Mouse (Mus musculus) cerebellum, postnatal 25 days (tissue): ENCODE results near the gene Arhgap31.
A peak's percentile ranks its signal among the peaks of the same experiment; 100 is the strongest.

ENCODE experiments used
- DNase-seq, 2 experiments: peaks; one replicate each; pipeline ENCODE4 v3.0.0; 2021; ENCODE audit warnings: mixed read lengths in 2 of 2

Arhgap31 gene

GRCm38 (mm10) chr16:38594435-38594834 lies 118.6 kb downstream of the Arhgap31 start:
- no peak for DNase-seq

- DNase-seq: no peak
Observed at GRCm38 (mm10) chr16:38592946-38593345, 120.1 kb downstream of the Arhgap31 start.

- no peak for DNase-seq
Observed at GRCm38 (mm10) chr16:38592026-38592678, 120.9 kb downstream of the Arhgap31 start.

- no peak for DNase-seq
Observed at GRCm38 (mm10) chr16:38591506-38591905, 121.6 kb downstream of the Arhgap31 start.

GRCm38 (mm10) chr16:38587572-38587971 lies 125.5 kb downstream of the Arhgap31 start:
- no peak for DNase-seq

- DNase-seq: no peak
Observed at GRCm38 (mm10) chr16:38587163-38587562, 125.9 kb downstream of the Arhgap31 start.

GRCm38 (mm10) chr16:38585186-38585585 lies 127.9 kb downstream of the Arhgap31 start:
- no peak for DNase-seq

GRCm38 (mm10) chr16:38584761-38585160 lies 128.3 kb downstream of the Arhgap31 start:
- no peak for DNase-seq

- no peak for DNase-seq
Observed at GRCm38 (mm10) chr16:38571481-38571880, 141.6 kb downstream of the Arhgap31 start.

- DNase-seq: no peak
Observed at GRCm38 (mm10) chr16:38568192-38568591, 144.9 kb downstream of the Arhgap31 start.

GRCm38 (mm10) chr16:38563516-38563915 lies 149.6 kb downstream of the Arhgap31 start:
- DNase-seq: no peak

- no peak for DNase-seq
Observed at GRCm38 (mm10) chr16:38562968-38563327, 150.1 kb downstream of the Arhgap31 start.

GRCm38 (mm10) chr16:38562131-38562967 lies 150.7 kb downstream of the Arhgap31 start:
- DNase-seq: peak; percentile 98

GRCm38 (mm10) chr16:38558221-38558748 lies 154.8 kb downstream of the Arhgap31 start, which contains the start of gene Tmem39a:
Gene Tmem39a (plus strand): TSS chr16:38558698.
- DNase-seq: no peak

GRCm38 (mm10) chr16:38555988-38556387 lies 157.1 kb downstream of the Arhgap31 start:
- no peak for DNase-seq

- DNase-seq: peak; percentile 88 to 90
Observed at GRCm38 (mm10) chr16:38549479-38550396, 163.3 kb downstream of the Arhgap31 start, which contains the start of gene Poglut1. Gene Poglut1 (minus strand): TSS chr16:38550258.
